Mouse (Mus musculus) testis, adult 2 months (tissue): ENCODE measurements around the gene Snx8. TPM values are rescaled to one million over a fixed set of nuclear protein-coding genes. Genes with fewer than 3 reads are reported as not detected.
"Not testable (repeated sequence)": the region's sequence is repeated elsewhere in the genome, so short reads cannot be mapped to it uniquely, and the experiment has no call there.

Source experiments
- H3K27ac ChIP-seq: fragments of 200-500 bp; 2 replicates; pipeline ENCODE4 v1.5.1; 2012; ENCODE audit warnings: low read depth, low read length; ENCODE audit not compliant: control insufficient read depth, insufficient read depth
- H3K27me3 ChIP-seq: fragments of 200-500 bp; 2 replicates; pipeline ENCODE4 v1.6.1; 2012; ENCODE audit warnings: mild to moderate bottlenecking, low read length, moderate library complexity; ENCODE audit not compliant: control insufficient read depth, insufficient read depth
- H3K36me3 ChIP-seq: fragments of 200-500 bp; 2 replicates; pipeline ENCODE4 v1.6.1; 2012; ENCODE audit warnings: mild to moderate bottlenecking, low read length; ENCODE audit not compliant: control insufficient read depth, insufficient read depth
- H3K4me1 ChIP-seq: fragments of 200-500 bp; 2 replicates; pipeline ENCODE4 v1.6.1; 2012; ENCODE audit warnings: low read length; ENCODE audit not compliant: control insufficient read depth, insufficient read depth
- H3K4me3 ChIP-seq: fragments of 200-500 bp; 2 replicates; pipeline ENCODE4 v1.5.1; 2012; ENCODE audit warnings: low read depth, mild to moderate bottlenecking, low read length, moderate library complexity, mixed read lengths; ENCODE audit not compliant: control insufficient read depth
- CTCF ChIP-seq: fragments of 200-500 bp; IDR thresholded peaks from 2 replicates; pipeline ENCODE4 v1.5.1; 2012; ENCODE audit warnings: low read depth, mild to moderate bottlenecking, inconsistent platforms, low read length, moderate library complexity; ENCODE audit not compliant: control insufficient read depth, insufficient read depth, insufficient replicate concordance
- POLR2A ChIP-seq: fragments of 200-500 bp; IDR thresholded peaks from 2 replicates; pipeline ENCODE4 v1.6.1; 2012; ENCODE audit warnings: low read depth, mild to moderate bottlenecking, inconsistent platforms, low read length, moderate library complexity; ENCODE audit not compliant: control insufficient read depth
- polyA plus RNA-seq: library from polyadenylated mRNA; depleted of rRNA; stranded (reverse); fragments of >200 nt; gene quantifications from 2 replicates; pipeline ENCODE4 v1.2.3, GENCODE M21; 2012

Snx8 gene
- polyA plus RNA-seq, 1 experiment, result 3.8 TPM

DNA sequence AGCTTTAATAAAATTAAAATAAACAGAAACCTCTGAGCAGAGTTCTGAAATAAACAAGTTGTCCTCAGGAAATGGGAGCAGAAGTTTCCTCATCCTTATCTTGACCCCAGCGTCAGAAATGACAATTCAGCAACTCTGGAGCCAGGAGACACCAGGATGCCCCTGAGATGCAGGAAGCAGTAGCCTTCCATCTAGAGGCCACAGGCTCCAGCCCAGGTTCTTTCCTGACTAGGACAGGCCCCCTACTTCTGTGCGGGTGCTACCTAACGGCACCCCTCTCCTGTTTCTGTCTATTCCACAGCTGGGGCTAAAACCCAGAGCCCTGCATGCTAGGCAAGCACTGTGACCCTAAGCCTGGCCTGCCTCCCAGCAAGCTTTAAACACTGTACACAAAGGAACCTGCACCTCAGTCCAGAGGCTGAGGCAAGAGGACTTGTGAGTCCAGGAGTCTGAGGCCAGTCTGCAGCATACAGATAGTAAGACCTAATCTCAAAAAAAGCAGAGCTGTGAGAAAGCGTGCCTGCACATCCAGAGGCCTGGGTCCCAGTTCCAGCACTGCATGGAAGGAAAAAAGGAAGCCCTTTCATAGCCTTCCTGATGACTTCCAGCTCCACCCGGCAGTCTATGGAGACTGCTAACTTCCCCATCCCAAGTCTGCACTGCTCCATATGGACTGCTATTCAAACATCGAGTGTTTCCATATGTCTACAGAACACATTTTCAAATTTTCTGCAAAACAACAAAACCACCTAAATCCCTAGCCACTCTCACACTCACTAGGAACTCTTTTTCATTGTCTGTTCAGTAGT is 18.4 kb downstream of the Snx8 start:
- no peak overlapping the region for H3K27ac ChIP-seq

GRCm38 (mm10) chr5:140369466-140369865 is 19.6 kb downstream of the Snx8 start:
- Histone ChIP-seq H3K4me3 (no peak overlapping the region), H3K4me1 (peaks cover 12% of the 10 kb centered on the region), H3K27ac (no peak overlapping the region), H3K36me3 (no peaks in the 10 kb centered on the region), H3K27me3 (no peaks in the 10 kb centered on the region)
- TF ChIP-seq POLR2A, result no peak
- no peak for TF ChIP-seq CTCF

More for the DNA sequence above, 18.4 kb downstream of the Snx8 start:
- no peak overlapping the region for H3K4me3 ChIP-seq
- TF ChIP-seq POLR2A, result no peak
- no peak for TF ChIP-seq CTCF
- peaks cover 12% of the 10 kb centered on the region for H3K4me1 ChIP-seq
- no peaks in the 10 kb centered on the region for H3K36me3 ChIP-seq
- H3K27me3 ChIP-seq, result no peaks in the 10 kb centered on the region

GRCm38 (mm10) chr5:140368926-140369325 is 20.1 kb downstream of the Snx8 start:
- Histone ChIP-seq H3K27me3 (no peaks in the 10 kb centered on the region), H3K27ac (no peak overlapping the region), H3K4me1 (peaks cover 10% of the 10 kb centered on the region), H3K4me3 (no peak overlapping the region), H3K36me3 (no peaks in the 10 kb centered on the region)
- no peak for TF ChIP-seq CTCF
- no peak for TF ChIP-seq POLR2A

- H3K4me3 ChIP-seq, H3K27ac ChIP-seq, H3K36me3 ChIP-seq, H3K27me3 ChIP-seq, H3K4me1 ChIP-seq: not testable (repeated sequence)
Measured at GRCm38 (mm10) chr5:140368126-140368525, 20.9 kb downstream of the Snx8 start.

- Histone ChIP-seq H3K4me3 (no peak overlapping the region), H3K4me1 (peaks cover 8% of the 10 kb centered on the region), H3K36me3 (no peaks in the 10 kb centered on the region), H3K27ac (no peak overlapping the region), H3K27me3 (no peaks in the 10 kb centered on the region)
- TF ChIP-seq CTCF (no peak), POLR2A (no peak)
Measured at GRCm38 (mm10) chr5:140364415-140364814, 24.6 kb downstream of the Snx8 start.

DNA sequence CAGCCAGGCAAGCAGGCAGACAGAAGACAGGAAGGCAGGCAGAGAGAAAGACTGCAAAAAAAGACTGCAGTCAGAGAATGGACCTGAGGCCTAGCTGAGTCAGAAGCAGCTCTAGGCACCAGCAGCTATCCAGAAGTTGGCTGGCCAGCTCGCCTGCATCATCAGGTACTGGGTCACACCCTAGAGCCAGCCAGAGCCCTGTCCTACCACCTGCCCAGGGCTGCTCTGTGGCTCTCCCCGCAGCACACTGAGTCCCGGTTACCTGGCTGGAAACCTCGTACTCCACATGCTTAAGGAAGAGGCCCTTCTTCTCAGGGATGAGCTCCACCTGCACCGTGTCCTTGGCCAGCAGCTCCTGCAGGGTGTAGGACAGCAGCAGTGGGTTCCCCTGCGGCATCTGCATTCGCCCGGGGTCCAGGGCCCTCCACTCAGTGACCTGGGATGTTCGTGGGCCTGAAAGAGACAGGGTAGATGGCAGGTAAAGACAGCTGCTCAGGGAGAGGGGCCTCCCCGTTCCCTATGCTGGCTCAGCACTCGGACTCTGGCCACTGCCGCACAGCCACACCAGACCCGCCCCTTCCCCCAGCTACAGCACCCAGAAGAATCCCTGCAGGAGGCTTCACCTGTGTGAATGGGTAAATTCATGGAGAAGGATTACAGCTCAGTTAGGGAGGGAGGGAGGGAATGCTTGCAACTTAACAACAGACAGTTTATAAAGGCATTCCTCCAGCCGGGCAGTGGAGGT is 29.0 kb downstream of the Snx8 start:
- H3K27me3 ChIP-seq, result no peaks in the 10 kb centered on the region
- H3K36me3 ChIP-seq, result no peaks in the 10 kb centered on the region
- no peak overlapping the region for H3K27ac ChIP-seq
- H3K4me3 ChIP-seq, result no peak overlapping the region
- no peak for TF ChIP-seq CTCF
- TF ChIP-seq POLR2A, result no peak
- H3K4me1 ChIP-seq, result no peaks in the 10 kb centered on the region

DNA sequence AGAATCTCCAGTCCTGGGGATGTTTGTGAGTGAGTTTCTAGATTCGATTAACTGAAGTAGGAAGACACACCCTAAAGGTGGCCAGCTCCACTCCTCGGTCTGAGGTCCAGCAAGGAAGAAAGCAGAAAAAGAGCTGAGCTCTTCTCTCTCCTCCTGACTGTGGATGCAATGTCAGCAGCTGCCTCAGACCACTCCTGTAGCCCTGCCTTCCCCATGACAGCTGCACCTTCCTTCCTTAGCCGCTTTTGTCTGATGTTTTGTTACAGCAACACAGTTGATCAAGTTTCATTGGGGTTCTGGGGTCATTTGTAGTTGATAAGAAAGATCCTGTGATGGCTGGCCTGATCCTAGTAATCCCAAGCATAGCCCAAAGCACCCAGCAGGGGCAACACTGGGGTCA is 31.6 kb downstream of the Snx8 start:
- H3K27ac ChIP-seq, result no peak overlapping the region
- no peak overlapping the region for H3K4me3 ChIP-seq
- no peak for TF ChIP-seq POLR2A
- TF ChIP-seq CTCF, result no peak
- H3K36me3 ChIP-seq, result no peaks in the 10 kb centered on the region
- no peaks in the 10 kb centered on the region for H3K4me1 ChIP-seq
- no peaks in the 10 kb centered on the region for H3K27me3 ChIP-seq
